Mouse (Mus musculus) heart, adult 2 months (tissue): ENCODE measurements around the gene Fam71b.

Experiments used
- CTCF ChIP-seq: fragments of 200-600 bp; IDR thresholded peaks from 2 replicates; pipeline ENCODE4 v1.8.1; 2022; ENCODE audit warnings: antibody characterized with exemption, mild to moderate bottlenecking, moderate library complexity
- EP300 ChIP-seq: fragments of 200-500 bp; IDR thresholded peaks from 2 replicates; pipeline ENCODE4 v1.6.1; 2011; ENCODE audit warnings: low read depth, low read length, control low read depth; ENCODE audit not compliant: insufficient read depth

DNA sequence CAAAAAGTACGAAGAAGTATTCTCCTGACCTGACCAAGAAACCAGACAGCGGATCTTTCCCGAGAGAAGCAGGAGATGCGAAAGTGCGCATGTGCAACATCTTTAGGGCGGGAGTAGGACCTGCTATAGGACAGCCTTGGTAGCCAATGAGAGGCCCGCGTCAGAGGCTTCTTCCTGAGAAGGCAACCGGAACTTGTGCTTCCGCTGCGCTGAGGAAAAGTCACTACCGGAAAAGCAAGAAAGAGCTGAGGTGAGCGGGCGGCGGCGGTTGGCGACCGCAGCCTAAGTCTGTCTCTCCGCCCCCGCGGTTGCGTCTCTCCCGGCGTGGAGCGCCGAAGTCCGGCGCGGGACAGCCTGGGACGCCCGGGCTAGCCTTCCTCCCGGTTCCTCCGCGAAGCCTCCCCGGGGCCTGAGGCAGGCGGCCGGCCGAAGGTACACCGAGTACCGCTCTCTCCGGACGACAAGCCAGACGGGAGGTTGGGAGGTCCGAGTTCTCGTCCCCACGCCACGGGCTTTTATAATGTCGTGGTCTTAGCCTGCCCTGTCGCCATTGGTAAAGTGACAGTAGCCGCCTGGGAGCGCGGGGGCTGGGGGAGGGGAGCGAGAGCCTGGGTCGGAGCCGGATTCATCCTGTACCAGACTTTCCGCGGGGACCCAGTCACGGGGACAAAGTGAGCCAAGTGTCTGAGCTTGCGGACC, 40.5 kb downstream of the Fam71b start, which contains the start of gene Med7:
- TF ChIP-seq EP300 (0 out of 2 replicates have a peak, but pooled peaks have one; percentile 22), CTCF (no peak)
